Mouse (Mus musculus) heart, adult 2 months (tissue): ENCODE measurements at regions not wholly inside any gene's neighbourhood (a gene's known extent, or its start where the extent isn't known, plus 50 kb on each side); places are given as distances from the start of the nearest gene placed in this dataset.

Source experiments
- CTCF ChIP-seq: fragments of 200-600 bp; IDR thresholded peaks from 2 replicates; pipeline ENCODE4 v1.8.1; 2022; ENCODE audit warnings: antibody characterized with exemption, mild to moderate bottlenecking, moderate library complexity
- POLR2A ChIP-seq: fragments of 200-500 bp; IDR thresholded peaks from 2 replicates; pipeline ENCODE4 v1.6.1; 2011; ENCODE audit warnings: mild to moderate bottlenecking, low read depth, low read length, control low read depth; ENCODE audit not compliant: insufficient read depth

DNA sequence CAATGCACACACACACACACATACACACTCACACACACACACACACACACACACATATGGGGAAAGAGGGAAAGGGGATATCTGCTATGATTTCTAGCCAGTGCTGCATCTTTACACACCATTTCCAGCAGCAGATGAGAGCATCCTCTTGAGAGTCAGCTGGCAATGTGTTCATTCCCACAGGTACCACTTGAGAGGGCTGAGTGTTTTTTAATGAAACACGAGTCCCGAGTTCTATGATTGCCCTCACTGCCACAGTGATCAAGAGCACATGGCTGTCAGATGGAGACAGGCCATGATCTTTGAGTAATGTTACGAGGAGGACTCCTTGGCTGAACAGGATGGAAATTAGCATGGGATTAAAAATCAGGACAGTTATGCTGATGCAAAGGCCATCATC lies 589.3 kb downstream of the Dcdc2c start:
- TF ChIP-seq CTCF (no peak), POLR2A (no peak)
